Mouse (Mus musculus) WW6 (cell line): ENCODE measurements around the gene Caml.
A peak's percentile ranks its signal among the peaks of the same experiment; 100 is the strongest.
"Not testable (repeated sequence)": the region's sequence is repeated elsewhere in the genome, so short reads cannot be mapped to it uniquely, and the experiment has no call there.

Source experiments
- DNase-seq: peaks from one replicate; pipeline ENCODE4 v3.0.0-alpha.2; 2013; ENCODE audit warnings: low read depth, low spot score

The Caml gene

DNA sequence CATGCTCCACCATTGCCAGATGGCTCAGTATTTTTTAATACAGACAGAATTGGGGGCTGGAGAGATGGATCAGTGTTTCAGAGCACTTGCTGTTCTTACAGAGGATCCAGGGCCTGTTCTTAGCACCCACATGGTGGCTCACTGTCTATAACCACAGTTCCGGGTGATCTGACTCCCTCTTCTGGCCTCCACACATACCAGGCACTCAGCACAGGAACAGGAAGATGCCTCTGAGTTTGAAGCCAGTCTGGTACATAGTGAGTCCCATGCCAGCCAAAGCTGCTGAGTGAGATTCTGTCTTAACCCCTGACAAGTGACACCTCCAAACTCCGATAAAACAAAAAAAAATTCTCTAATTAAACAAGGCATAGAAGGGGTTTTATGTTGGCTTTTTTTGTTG lies 2.5 kb upstream of the Caml start:
- no peak for DNase-seq

- DNase-seq: not testable (repeated sequence)
These were observed 603 bp upstream of the Caml start for GRCm38 (mm10) chr13:55622156-55622648.

GRCm38 (mm10) chr13:55634639-55635127 lies 11.9 kb downstream of the Caml start, which contains the start of gene Ddx46:
Gene Ddx46 (plus strand): TSS chr13:55635027.
- peak; percentile 78 for DNase-seq

DNA sequence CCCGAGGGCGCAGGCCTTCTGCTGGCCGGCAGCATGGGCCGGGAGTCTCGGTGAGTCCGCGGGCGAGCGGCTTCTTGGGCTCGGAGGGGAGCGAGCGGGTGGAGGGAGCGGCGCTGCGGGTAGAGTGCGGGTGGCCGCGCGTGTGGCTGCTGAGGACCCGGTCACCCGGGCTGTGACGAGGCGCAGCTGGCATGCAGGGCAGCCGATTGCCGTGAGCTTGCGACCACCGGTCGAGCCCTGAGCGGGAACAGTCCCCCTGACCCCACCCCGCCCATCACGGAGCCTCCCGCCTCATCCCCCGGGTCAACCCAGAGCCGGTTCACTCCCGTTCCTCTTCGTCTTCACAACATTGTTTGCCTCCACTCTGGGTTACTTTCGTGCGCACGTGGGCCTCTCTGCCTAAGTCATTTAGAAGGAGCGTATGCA lies 12.4 kb downstream of the Caml start:
- DNase-seq: no peak

DNA sequence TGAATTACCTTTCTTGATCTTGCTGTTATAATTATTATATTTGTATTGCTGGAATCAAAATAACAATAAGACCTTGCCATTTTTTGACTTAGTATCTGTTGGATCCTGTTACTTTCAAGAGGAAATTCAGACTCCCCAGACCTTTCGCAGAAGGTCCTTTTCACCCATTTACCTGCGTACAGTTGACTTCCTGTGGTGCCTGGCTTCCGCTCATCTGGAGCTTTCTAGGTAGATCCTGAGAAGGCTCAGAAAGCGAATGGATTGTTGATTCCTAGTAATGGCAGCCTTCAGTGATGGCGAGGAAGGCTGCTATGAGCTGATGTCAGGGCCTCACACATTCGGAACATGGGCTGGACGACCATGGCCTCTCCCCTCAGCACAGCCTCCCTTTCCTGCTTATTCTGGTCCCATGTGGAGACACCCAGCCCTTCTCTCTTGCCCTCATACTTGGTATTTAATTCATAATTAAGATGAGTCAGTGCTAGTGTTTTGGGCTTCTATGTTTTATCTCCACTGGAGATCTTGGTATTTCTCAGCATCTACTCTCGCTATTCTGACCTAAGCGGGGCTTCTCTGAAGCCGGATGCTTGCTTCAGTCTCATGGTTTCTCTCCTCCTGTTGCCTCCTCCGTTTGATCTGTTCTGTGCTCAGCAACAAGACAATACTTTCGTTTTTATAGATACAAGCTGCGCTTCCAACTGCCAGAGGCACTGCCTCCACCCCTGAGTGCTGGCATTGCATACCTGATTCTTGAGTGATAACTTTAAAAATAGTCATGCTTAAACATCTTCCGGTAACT lies 13.6 kb downstream of the Caml start:
- no peak for DNase-seq

DNA sequence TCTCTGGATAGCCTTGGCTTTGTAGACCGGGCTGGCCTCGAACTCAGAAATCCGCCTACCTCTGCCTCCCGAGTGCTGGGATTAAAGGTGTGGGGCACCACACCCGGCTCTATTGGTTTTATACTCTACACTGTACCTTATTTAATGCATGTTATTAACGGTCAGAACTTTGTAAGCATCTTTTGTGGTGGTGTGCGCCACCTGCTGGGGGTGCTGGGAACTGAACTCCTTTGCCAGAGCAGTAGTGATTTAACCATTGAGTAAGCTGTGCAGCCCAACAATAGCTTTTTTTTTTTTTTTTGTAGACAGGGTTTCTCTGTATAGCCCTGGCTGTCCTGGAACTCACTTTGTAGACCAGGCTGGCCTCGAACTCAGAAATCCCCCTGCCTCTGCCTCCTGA lies 17.7 kb downstream of the Caml start:
- not testable (repeated sequence) for DNase-seq

- DNase-seq: no peak
These were observed 21.7 kb downstream of the Caml start for GRCm38 (mm10) chr13:55644525-55644924.

DNA sequence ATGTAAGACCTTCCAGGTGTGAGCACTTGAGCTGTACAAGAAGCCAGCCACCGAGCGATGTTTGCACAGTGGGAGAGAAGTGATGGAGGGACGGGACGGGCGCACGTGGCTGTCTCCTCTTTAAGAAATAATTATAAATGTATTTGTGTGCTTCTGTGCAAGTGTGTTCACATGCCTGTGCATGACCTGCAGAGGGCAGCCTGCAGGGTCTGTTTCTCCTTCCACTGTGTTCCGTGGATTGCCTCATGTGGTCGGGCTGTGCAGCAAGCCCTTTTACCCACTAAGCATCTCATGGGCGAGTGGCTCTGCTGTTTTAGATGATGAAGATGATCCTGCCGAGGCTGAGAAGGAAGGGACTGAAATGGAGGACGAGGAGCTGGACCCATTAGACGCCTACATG lies 27.3 kb downstream of the Caml start:
- no peak for DNase-seq

DNA sequence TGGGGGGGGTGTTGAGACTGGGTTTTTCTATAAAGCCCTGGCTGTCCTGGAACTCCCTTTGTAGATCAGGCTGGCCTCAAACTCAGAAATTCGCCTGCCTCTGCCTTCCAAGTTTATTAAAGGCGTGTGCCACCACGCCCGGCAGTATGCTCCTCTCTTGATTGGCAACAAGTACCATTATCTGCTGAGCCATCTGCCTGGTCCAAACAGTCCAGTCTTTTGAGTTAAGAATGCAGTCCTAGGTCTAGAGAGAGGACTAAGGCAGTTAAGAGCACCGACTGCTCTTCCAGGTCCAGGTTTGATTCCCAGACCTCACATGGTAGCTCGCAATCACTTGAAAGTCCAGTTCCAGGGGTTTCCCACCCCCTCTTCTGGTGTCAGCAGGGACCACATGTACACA lies 28.2 kb downstream of the Caml start:
- no peak for DNase-seq

- no peak for DNase-seq
These were observed 45.7 kb downstream of the Caml start for GRCm38 (mm10) chr13:55668550-55668949.

DNA sequence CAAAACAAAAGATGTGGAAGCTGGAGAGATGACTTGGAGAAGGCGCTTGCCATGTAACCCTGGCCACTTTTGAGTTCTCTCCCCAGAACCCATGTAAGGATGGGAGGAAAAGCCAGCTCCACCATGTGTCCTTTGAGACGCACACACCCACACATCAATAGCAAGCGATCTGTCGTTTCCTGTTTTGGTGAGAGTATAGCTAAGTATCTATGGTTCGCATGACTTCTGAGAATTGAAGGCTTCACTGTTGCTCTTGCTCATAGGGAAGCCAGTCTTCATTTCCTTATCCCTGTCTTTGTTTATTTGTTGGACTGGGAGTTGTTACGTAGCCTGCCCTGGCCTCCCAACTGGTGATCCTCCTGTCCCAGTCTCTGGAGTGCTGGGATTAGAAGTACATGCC lies 49.9 kb downstream of the Caml start:
- DNase-seq: no peak

GRCm38 (mm10) chr13:55677364-55677763 lies 54.6 kb downstream of the Caml start:
- DNase-seq: no peak
